17 mouse cellular contexts compared by ENCODE assay signal in the genomic region with DNA sequence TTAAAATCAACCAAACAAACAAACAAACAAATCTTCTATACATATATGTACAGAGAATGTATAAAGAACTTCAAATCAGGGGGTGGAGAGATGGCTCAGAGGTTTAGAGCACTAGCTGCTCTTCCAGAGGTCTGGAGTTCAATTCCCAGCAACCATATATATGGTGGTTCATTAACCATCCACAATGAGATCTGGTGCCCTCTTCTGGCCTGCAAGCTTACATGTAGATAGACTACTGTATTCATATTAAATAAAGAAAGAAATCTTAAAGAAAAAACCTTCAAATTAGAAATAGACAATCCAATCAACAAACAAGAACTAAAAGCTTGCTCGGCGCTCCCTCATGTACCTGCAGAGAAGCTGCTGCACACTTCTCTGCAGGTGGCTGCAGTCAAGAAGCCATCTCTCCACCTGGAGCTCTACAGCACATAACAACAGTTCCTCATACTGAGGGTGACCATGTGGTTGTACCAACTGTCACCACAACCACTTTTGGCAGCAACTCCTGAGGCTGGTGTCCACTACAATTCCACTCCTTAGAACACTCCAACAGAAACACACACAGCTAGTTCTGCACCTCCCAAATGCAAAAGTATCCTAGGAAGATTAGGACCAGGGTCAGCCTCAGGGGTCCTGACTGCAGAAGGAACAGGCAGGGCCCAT. TPM values are rescaled to one million over a fixed set of nuclear protein-coding genes. Genes with fewer than 3 reads are reported as not detected.
DNase-seq lines count a peak whose midpoint lies in the region; ATAC-seq and TF ChIP-seq lines count a peak whose summit lies in the region.
"Had no signal": no experiment of that assay in that cellular context is flagged by ENCODE, and none has a peak within 500 bp of the region (broad histone marks: within the 10 kb centered on the region; RNA-seq: fewer than 3 reads in every experiment).

No protein-coding gene starts in this region.

- no peak overlapping the region for H3K4me3 ChIP-seq in kidney, postnatal 0 days (replicated peaks; ENCODE audit: low read depth, low read length)
- H3K4me3 ChIP-seq in intestine, embryonic 15.5 days (replicated peaks): no peak overlapping the region
- H3K4me3 ChIP-seq: embryonic facial prominence, embryonic 12.5 days; hindbrain, embryonic 15.5 days; limb, embryonic 15.5 days; midbrain, embryonic 10.5 days; myocyte had no signal

- TF ChIP-seq CTCF in kidney, postnatal 0 days (IDR thresholded peaks at IDR 0.05; ENCODE audit: low read depth): peak; percentile 38

- no peak for ATAC-seq in kidney, postnatal 0 days (replicated peaks; ENCODE audit: low FRiP score, low read depth)
- ATAC-seq in intestine, embryonic 15.5 days: no peak
- ATAC-seq: forebrain, embryonic 14.5 days had no signal

- DNase-seq in kidney, postnatal 0 days (ENCODE audit: low spot score): no peak
- no peak for DNase-seq in kidney, adult 8-10 months
- DNase-seq in 3T3-L1 (ENCODE audit: low read depth, low spot score) (peak; percentile 38), NIH3T3 (ENCODE audit: low read depth) (peak; percentile 31)
- peak; percentile 63 to 78 for DNase-seq in cerebellum, postnatal 14 days
- no peak for DNase-seq in retina, embryonic 14.5 days (ENCODE audit: low spot score)
- DNase-seq in embryo, embryonic 10 days (ENCODE audit: low spot score): no peak
- DNase-seq: gastrocnemius, postnatal 36 days; layer of hippocampus, postnatal 36 days; spleen, adult 18-20 months had no signal

- no peaks in the 10 kb centered on the region for H3K9me3 ChIP-seq in kidney, postnatal 0 days (replicated peaks; ENCODE audit: low read length)
- no peaks in the 10 kb centered on the region for H3K9me3 ChIP-seq in intestine, embryonic 15.5 days
- H3K9me3 ChIP-seq: embryonic facial prominence, embryonic 12.5 days; hindbrain, embryonic 15.5 days; limb, embryonic 15.5 days; midbrain, embryonic 10.5 days had no signal

- WGBS in kidney, postnatal 0 days: 100% methylated on average over 2 of the region's 2 CpGs
- 95% methylated on average over 2 of the region's 2 CpGs for WGBS in intestine, embryonic 15.5 days

- 0 out of 2 replicates have a peak, but pooled peaks cover 8% of the 10 kb centered on the region for H3K36me3 ChIP-seq in kidney, postnatal 0 days (ENCODE audit: insufficient read depth, low read length)
- peaks cover 10% of the 10 kb centered on the region; the same call in 1 of the 2 replicates for H3K36me3 ChIP-seq in intestine, embryonic 15.5 days

- no peak overlapping the region for H3K9ac ChIP-seq in kidney, postnatal 0 days (ENCODE audit: low read depth, low read length)
- no peak overlapping the region for H3K9ac ChIP-seq in intestine, embryonic 15.5 days
- H3K9ac ChIP-seq: embryonic facial prominence, embryonic 12.5 days; hindbrain, embryonic 15.5 days; limb, embryonic 15.5 days had no signal

- H3K27ac ChIP-seq in kidney, postnatal 0 days: no peak overlapping the region
- H3K27ac ChIP-seq in intestine, embryonic 15.5 days: no peak overlapping the region
- H3K27ac ChIP-seq: embryonic facial prominence, embryonic 12.5 days; hindbrain, embryonic 15.5 days; limb, embryonic 15.5 days; midbrain, embryonic 10.5 days had no signal

- peaks cover 11% of the 10 kb centered on the region for H3K4me1 ChIP-seq in kidney, postnatal 0 days (replicated peaks; ENCODE audit: insufficient read depth, low read length)
- H3K4me1 ChIP-seq in intestine, embryonic 15.5 days (replicated peaks): peaks cover 21% of the 10 kb centered on the region

- H3K27me3 ChIP-seq in kidney, postnatal 0 days (ENCODE audit: insufficient read depth, low read length): no peaks in the 10 kb centered on the region
- H3K27me3 ChIP-seq in intestine, embryonic 15.5 days (replicated peaks): no peaks in the 10 kb centered on the region
- H3K27me3 ChIP-seq: embryonic facial prominence, embryonic 12.5 days; hindbrain, embryonic 15.5 days; limb, embryonic 15.5 days had no signal

- H3K4me2 ChIP-seq in kidney, postnatal 0 days (ENCODE audit: low read length): no peak overlapping the region
- no peak overlapping the region for H3K4me2 ChIP-seq in intestine, embryonic 15.5 days (replicated peaks)
- H3K4me2 ChIP-seq: embryonic facial prominence, embryonic 12.5 days; hindbrain, embryonic 15.5 days; limb, embryonic 15.5 days had no signal

RNA-seq across cellular contexts. Expression of gene Ppfia1, which starts 3.5 kb away (rescaled TPM):
- 27.6 and 31.2 TPM in 2 replicates for polyA plus RNA-seq in kidney, postnatal 0 days (2015; fragmentation: Nextera tagmentation; extraction: Ambion mirVana)
- polyA plus RNA-seq in intestine, embryonic 15.5 days (2015; fragmentation: Nextera tagmentation; extraction: Ambion mirVana): 25.5 and 28.9 TPM in 2 replicates

RNA-seq across cellular contexts. Expression of gene Fadd, which starts 32.2 kb away (rescaled TPM):
- 12.6 and 13.1 TPM in 2 replicates for polyA plus RNA-seq in kidney, postnatal 0 days (2015; fragmentation: Nextera tagmentation; extraction: Ambion mirVana)
- 12.8 and 13.0 TPM in 2 replicates for polyA plus RNA-seq in intestine, embryonic 15.5 days (2015; fragmentation: Nextera tagmentation; extraction: Ambion mirVana)

Comparison
In these comparisons a context has a peak if more than half of its experiments do, and no peak if none do; other contexts are left out.
1. DNase-seq: peak in 3T3-L1 (single experiment), NIH3T3 (single experiment) and cerebellum, postnatal 14 days (2 of 2); none in kidney, postnatal 0 days (single experiment), kidney, adult 8-10 months (0 of 2), retina, embryonic 14.5 days (single experiment) and embryo, embryonic 10 days (single experiment).